Mouse (Mus musculus): ENCODE measurements around the gene Zfp326. TPM values are rescaled to one million over a fixed set of nuclear protein-coding genes. Genes with fewer than 3 reads are reported as not detected.

Gene Zfp326
- 49.7 TPM for polyA plus RNA-seq (2015; fragmentation: Illumina TruSeq; extraction: RNeasy Lipid Tissue Mini Kit (QIAGEN cat#74804); ENCODE audit: insufficient read depth, low replicate concordance)

DNA sequence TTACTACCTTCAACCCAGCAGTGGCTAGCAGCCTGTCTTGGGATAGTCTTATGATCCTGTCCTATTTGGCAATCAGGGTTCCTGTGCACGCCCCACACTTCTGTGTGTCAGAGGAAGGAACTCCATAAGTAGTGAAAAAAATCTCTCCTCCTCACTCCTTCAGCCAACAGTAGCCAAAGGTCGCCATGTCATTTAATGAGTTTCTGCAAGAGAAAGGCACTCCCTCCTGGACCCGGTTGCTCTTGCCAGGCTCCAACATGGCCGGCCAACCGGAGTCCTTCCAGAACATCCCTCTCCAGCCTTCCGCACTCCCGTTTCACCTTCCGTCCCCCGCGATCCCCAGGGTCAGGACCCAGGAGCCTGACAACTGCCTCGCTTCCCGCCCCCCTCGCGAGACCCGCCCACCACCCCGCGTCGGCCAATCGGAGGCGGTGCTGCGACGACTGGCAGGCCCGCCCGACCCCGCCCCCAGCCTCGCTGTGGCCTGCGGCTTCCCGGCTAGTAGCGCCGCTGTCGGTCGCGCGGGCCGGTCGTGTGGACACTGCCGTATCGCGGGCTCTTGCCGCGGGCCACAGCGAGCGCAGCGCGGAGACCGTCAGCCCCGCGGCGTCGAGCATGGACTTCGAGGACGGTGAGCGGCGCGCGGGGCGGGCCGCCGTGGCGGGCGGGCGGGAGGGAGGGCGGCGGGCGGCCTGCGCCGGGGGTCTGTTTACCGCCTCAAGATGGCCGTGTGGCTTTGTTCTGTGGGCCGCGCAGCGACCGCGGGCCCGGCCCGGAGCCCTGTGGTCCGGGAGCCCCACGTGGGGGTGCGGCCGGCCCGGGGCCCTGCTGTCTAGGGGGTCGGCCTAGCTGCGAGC is at the start of gene Zfp326:
TSS of gene Zfp326 (plus strand) at position 498 of the 857 bp plus-strand sequence.

Other genes with a start within 250 kb of the Zfp326 start
- gene Lrrc8d, start 176.6 kb upstream of the Zfp326 start, polyA plus RNA-seq (2015; fragmentation: Illumina TruSeq; extraction: RNeasy Lipid Tissue Mini Kit (QIAGEN cat#74804); ENCODE audit: insufficient read depth, low replicate concordance): 17.1 TPM

Data from spleen, adult 10 weeks (tissue).